Mouse (Mus musculus) spleen, adult 2 months (tissue): ENCODE measurements around the gene Cd70.

Experiments used
- CTCF ChIP-seq: fragments of 200-500 bp; IDR thresholded peaks from 2 replicates; pipeline ENCODE4 v1.5.1; 2011; ENCODE audit warnings: mild to moderate bottlenecking, inconsistent platforms; ENCODE audit not compliant: insufficient read depth, insufficient read length, insufficient replicate concordance; ENCODE audit errors: extremely low read depth
- POLR2A ChIP-seq: fragments of 200-500 bp; IDR thresholded peaks from 2 replicates; pipeline ENCODE4 v1.6.1; 2011; ENCODE audit warnings: low read depth, low read length, inconsistent platforms

DNA sequence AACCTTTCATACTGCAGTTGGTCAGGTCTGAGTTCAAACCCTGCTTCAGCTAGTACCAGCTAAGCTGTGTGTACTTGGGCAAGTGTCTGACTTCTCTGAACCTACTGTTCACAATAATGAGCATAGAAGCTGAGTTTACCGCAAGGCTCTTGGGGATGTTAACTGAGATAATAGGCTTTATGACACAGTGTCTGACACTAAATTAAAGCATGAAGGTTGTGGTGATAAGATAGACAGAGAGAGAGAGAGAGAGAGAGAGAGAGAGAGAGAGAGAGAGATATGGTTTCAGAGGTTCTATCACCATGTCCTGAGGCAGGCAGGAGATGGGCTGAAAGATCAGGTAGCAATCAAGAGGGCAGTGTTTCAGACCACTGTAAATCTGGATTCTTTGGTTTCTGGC, 39.6 kb downstream of the Cd70 start:
- no peak for TF ChIP-seq POLR2A
- TF ChIP-seq CTCF: no peak
